Mouse (Mus musculus) MEL (cell line): ENCODE data around the gene 6430628N08Rik.

ENCODE experiments used
- GATA1 ChIP-seq: IDR thresholded peaks from 2 replicates; pipeline ENCODE4 v1.6.1; 2011; ENCODE audit warnings: low read depth, low read length, improper control_type of control experiment
- ZNF384 ChIP-seq: IDR thresholded peaks from 2 replicates; pipeline ENCODE4 v1.6.1; 2012; ENCODE audit warnings: low read depth, mild to moderate bottlenecking, inconsistent platforms, low read length, improper control_type of control experiment

- TF ChIP-seq ZNF384 (no peak), GATA1 (no peak)
These were observed 11.6 kb upstream of the 6430628N08Rik start for GRCm38 (mm10) chr4:115878828-115879227.
